Mouse (Mus musculus) heart, embryonic 16.5 days (tissue): ENCODE results near the gene Lmcd1. TPM values are rescaled to one million over a fixed set of nuclear protein-coding genes. Genes with fewer than 3 reads are reported as not detected.

Source experiments
- ATAC-seq: fragments of 200-750 bp; cut with Nextera tagmentation; replicated peaks from 2 replicates; pipeline ENCODE4 v1.8.0; 2017; ENCODE audit warnings: moderate number of reproducible peaks; ENCODE audit not compliant: insufficient read depth, low FRiP score; ENCODE audit errors: extremely low read depth
- H3K27ac ChIP-seq: fragments of 300-500 bp; sonication (generic); 2 replicates; pipeline ENCODE4 v1.5.1; 2014; ENCODE audit warnings: mild to moderate bottlenecking, low read length, control low read depth, moderate library complexity
- H3K27me3 ChIP-seq: fragments of 300-500 bp; sonication (generic); 2 replicates; pipeline ENCODE4 v1.6.1; 2014; ENCODE audit warnings: low read length, mixed read lengths; ENCODE audit not compliant: control insufficient read depth, insufficient read depth
- H3K36me3 ChIP-seq: fragments of 300-500 bp; sonication (generic); 2 replicates; pipeline ENCODE4 v1.6.1; 2014; ENCODE audit not compliant: control insufficient read depth, insufficient read depth
- H3K4me1 ChIP-seq: fragments of 300-500 bp; sonication (generic); 2 replicates; pipeline ENCODE4 v1.6.1; 2014; ENCODE audit warnings: low read length, mixed read lengths; ENCODE audit not compliant: control insufficient read depth, insufficient read depth
- H3K4me2 ChIP-seq: fragments of 300-500 bp; sonication (generic); 2 replicates; pipeline ENCODE4 v1.6.1; 2014; ENCODE audit warnings: low read depth, mild to moderate bottlenecking, control low read depth, low read length
- H3K4me3 ChIP-seq: fragments of 300-500 bp; sonication (generic); 2 replicates; pipeline ENCODE4 v1.5.1; 2014; ENCODE audit warnings: mild to moderate bottlenecking, control low read depth, low read length
- H3K9ac ChIP-seq: fragments of 300-500 bp; sonication (generic); 2 replicates; pipeline ENCODE4 v1.6.1; 2014; ENCODE audit warnings: low read length, control low read depth
- H3K9me3 ChIP-seq: fragments of 300-500 bp; sonication (generic); replicated peaks from 2 replicates; pipeline ENCODE4 v1.6.1; 2016; ENCODE audit warnings: low read length; ENCODE audit not compliant: control insufficient read depth
- whole genome bisulfite sequencing: fragments of 180-500 bp; shearing (Covaris S2); extraction: QIAGEN DNeasy Blood & Tissue Kit; methylation state at CpG from one replicate; pipeline ENCODE4 v1.1.7; 2014; 5-methylcytosine and 5-hydroxymethylcytosine counted together
- polyA plus RNA-seq: library from polyadenylated mRNA; unstranded; fragments of >200 nt; fragmentation: Nextera tagmentation; extraction: Ambion mirVana; gene quantifications from 2 replicates; pipeline ENCODE4 v1.2.1, GENCODE M21; 2015

The Lmcd1 gene
- polyA plus RNA-seq, 1 experiment from 2014 or later = 60.2 TPM

- no peak overlapping the region for H3K4me2 ChIP-seq
- H3K27ac ChIP-seq = no peak overlapping the region
- H3K9ac ChIP-seq = no peak overlapping the region
- peaks cover 2% of the 10 kb centered on the region; the same call in 1 of the 2 replicates for H3K36me3 ChIP-seq
- no peaks in the 10 kb centered on the region for H3K27me3 ChIP-seq
- no peaks in the 10 kb centered on the region for H3K9me3 ChIP-seq
- H3K4me1 ChIP-seq = peaks cover 31% of the 10 kb centered on the region
- no peak overlapping the region for H3K4me3 ChIP-seq
- WGBS = 40% methylated on average over 3 of the region's 3 CpGs
- ATAC-seq = no peak
These were observed 21.7 kb downstream of the Lmcd1 start for GRCm38 (mm10) chr6:112295269-112295668.

GRCm38 (mm10) chr6:112300146-112300545 is 26.6 kb downstream of the Lmcd1 start:
- ATAC-seq = no peak

GRCm38 (mm10) chr6:112300633-112301032 is 27.1 kb downstream of the Lmcd1 start:
- no peak for ATAC-seq
- no peak overlapping the region for H3K4me2 ChIP-seq
- no peak overlapping the region for H3K9ac ChIP-seq
- H3K4me3 ChIP-seq = no peak overlapping the region
- H3K27me3 ChIP-seq = no peaks in the 10 kb centered on the region
- no peak overlapping the region for H3K27ac ChIP-seq
- H3K36me3 ChIP-seq = peaks cover 3% of the 10 kb centered on the region; the same call in 1 of the 2 replicates
- H3K9me3 ChIP-seq = no peaks in the 10 kb centered on the region
- peaks cover 37% of the 10 kb centered on the region for H3K4me1 ChIP-seq
- WGBS = 89% methylated on average over 1 of the region's 1 CpGs

More at GRCm38 (mm10) chr6:112300146-112300545, 26.6 kb downstream of the Lmcd1 start:
- H3K9ac ChIP-seq = no peak overlapping the region
- H3K9me3 ChIP-seq = no peaks in the 10 kb centered on the region
- no peak overlapping the region for H3K4me3 ChIP-seq
- no peak overlapping the region for H3K4me2 ChIP-seq
- WGBS = 69% methylated on average over 7 of the region's 7 CpGs
- no peaks in the 10 kb centered on the region for H3K27me3 ChIP-seq
- H3K27ac ChIP-seq = no peak overlapping the region
- H3K36me3 ChIP-seq = no peaks in the 10 kb centered on the region
- peaks cover 36% of the 10 kb centered on the region for H3K4me1 ChIP-seq

- Histone ChIP-seq H3K4me3 (no peak overlapping the region), H3K4me2 (no peak overlapping the region), H3K9ac (no peak overlapping the region), H3K9me3 (no peaks in the 10 kb centered on the region), H3K27ac (peak overlapping the region; percentile 27; the same call in 1 of the 2 replicates), H3K27me3 (no peaks in the 10 kb centered on the region), H3K36me3 (peaks cover 9% of the 10 kb centered on the region; the same call in 1 of the 2 replicates), H3K4me1 (peaks cover 37% of the 10 kb centered on the region)
- WGBS = 28% methylated on average over 7 of the region's 7 CpGs
- peak; percentile 61 for ATAC-seq
These were observed 28.7 kb downstream of the Lmcd1 start for GRCm38 (mm10) chr6:112302248-112302647.

GRCm38 (mm10) chr6:112302814-112303383 is 29.3 kb downstream of the Lmcd1 start:
- Histone ChIP-seq H3K36me3 (peaks cover 9% of the 10 kb centered on the region; the same call in 1 of the 2 replicates), H3K9me3 (no peaks in the 10 kb centered on the region), H3K27me3 (no peaks in the 10 kb centered on the region), H3K4me3 (no peak overlapping the region), H3K27ac (peak overlapping the region; percentile 56; the same call in 1 of the 2 replicates), H3K9ac (peak overlapping the region; percentile 16; the same call in 1 of the 2 replicates), H3K4me2 (no peak overlapping the region), H3K4me1 (peaks cover 37% of the 10 kb centered on the region)
- 0 out of 2 replicates have a peak, but pooled peaks have one; percentile 24 for ATAC-seq
- 55% methylated on average over 9 of the region's 9 CpGs for WGBS

GRCm38 (mm10) chr6:112304751-112305150 is 31.2 kb downstream of the Lmcd1 start:
- H3K27ac ChIP-seq = peak overlapping the region; percentile 28
- H3K4me2 ChIP-seq = peak overlapping the region; percentile 10
- peaks cover 37% of the 10 kb centered on the region for H3K4me1 ChIP-seq
- 32% methylated on average over 8 of the region's 8 CpGs for WGBS
- 0 out of 2 replicates have a peak overlapping the region, but pooled peaks have one; percentile 30 for H3K9ac ChIP-seq
- 0 out of 2 replicates have a peak, but pooled peaks have one; percentile 29 for ATAC-seq
- H3K36me3 ChIP-seq = peaks cover 9% of the 10 kb centered on the region; the same call in 1 of the 2 replicates
- no peak overlapping the region for H3K4me3 ChIP-seq
- H3K27me3 ChIP-seq = no peaks in the 10 kb centered on the region
- no peaks in the 10 kb centered on the region for H3K9me3 ChIP-seq

GRCm38 (mm10) chr6:112309330-112309938 is 35.9 kb downstream of the Lmcd1 start:
- ATAC-seq = no peak
- peaks cover 12% of the 10 kb centered on the region; the same call in 1 of the 2 replicates for H3K36me3 ChIP-seq
- no peaks in the 10 kb centered on the region for H3K27me3 ChIP-seq
- 38% methylated on average over 6 of the region's 6 CpGs for WGBS
- no peak overlapping the region for H3K9ac ChIP-seq
- H3K4me3 ChIP-seq = no peak overlapping the region
- no peaks in the 10 kb centered on the region for H3K9me3 ChIP-seq
- peaks cover 12% of the 10 kb centered on the region for H3K4me1 ChIP-seq
- no peak overlapping the region for H3K27ac ChIP-seq
- no peak overlapping the region for H3K4me2 ChIP-seq

- no peak for ATAC-seq
- Histone ChIP-seq H3K9me3 (no peaks in the 10 kb centered on the region), H3K27ac (no peak overlapping the region), H3K4me1 (no peaks in the 10 kb centered on the region), H3K9ac (no peak overlapping the region), H3K4me2 (no peak overlapping the region), H3K27me3 (no peaks in the 10 kb centered on the region), H3K4me3 (no peak overlapping the region), H3K36me3 (peaks cover 15% of the 10 kb centered on the region)
- 50% methylated on average over 4 of the region's 4 CpGs for WGBS
These were observed 37.8 kb downstream of the Lmcd1 start for GRCm38 (mm10) chr6:112311385-112311784.

GRCm38 (mm10) chr6:112319449-112319848 is 45.9 kb downstream of the Lmcd1 start:
- peaks cover 19% of the 10 kb centered on the region for H3K36me3 ChIP-seq
- no peak overlapping the region for H3K27ac ChIP-seq
- H3K4me3 ChIP-seq = no peak overlapping the region
- H3K9me3 ChIP-seq = no peaks in the 10 kb centered on the region
- 81% methylated on average over 4 of the region's 4 CpGs for WGBS
- no peaks in the 10 kb centered on the region for H3K27me3 ChIP-seq
- no peak overlapping the region for H3K9ac ChIP-seq
- ATAC-seq = no peak
- no peak overlapping the region for H3K4me2 ChIP-seq
- H3K4me1 ChIP-seq = no peaks in the 10 kb centered on the region
